Mouse (Mus musculus) mature B cell (primary cell): Measurements from ENCODE around the gene Prss35.

Experiments used
- in situ Hi-C: fragments of 300-500 bp; cut with MboI; formaldehyde crosslinking; loops from 2 replicates; pipeline ENCODE4 v1.14.3; 2019

The Prss35 gene

DNA sequence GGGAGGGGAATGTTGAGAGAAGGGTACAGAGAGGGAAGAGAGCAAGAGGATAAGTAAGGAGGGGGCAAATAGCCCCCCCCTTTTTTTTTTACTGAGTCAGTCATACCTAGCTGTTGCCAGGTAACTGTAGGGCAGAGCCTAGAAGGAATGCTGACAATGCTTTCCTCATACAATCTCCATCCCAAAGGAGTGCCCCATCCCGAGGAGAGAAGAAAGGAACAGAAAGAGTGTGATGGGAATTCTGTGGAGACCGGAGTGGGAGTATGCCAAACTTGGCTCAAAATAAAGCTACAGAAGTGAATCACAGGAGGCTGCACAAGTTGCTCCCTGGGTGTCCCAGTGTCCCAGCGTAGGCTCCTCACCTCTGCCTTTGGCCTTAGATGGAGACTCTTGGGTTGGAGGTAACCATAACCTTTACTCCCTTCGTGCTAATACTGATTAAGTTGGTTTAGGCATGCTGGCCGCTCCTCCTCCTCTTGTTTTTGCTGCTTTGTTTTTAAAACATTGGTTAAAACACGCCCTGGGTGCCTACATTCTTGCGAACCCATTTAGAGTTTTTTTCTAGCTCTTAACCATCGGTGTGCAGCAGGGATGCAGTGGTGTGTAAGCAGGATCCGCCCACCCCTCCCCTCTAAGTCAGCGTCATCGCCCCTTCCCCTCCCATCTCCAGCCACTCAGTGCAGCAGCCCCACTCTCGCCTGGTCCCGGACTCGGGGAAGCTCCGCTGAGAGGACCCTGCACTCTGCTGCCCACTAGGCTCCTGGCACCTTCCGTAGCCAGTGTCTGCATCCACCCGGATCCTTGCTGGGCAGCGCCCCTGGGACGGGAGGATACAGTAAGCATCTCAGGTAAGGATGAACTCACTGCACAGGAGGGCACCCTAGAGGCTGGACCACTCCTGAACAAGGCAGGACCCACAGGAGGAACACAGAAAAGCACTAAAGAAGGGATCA is at the start of gene Prss35:
Gene Prss35 (plus strand): TSS at position 691 of the 953 bp plus-strand sequence.
- in situ Hi-C loops, result no loop called here

- in situ Hi-C loops, result no loop called here
These were observed 49.5 kb upstream of the Prss35 start for GRCm38 (mm10) chr9:86693935-86694334.

DNA sequence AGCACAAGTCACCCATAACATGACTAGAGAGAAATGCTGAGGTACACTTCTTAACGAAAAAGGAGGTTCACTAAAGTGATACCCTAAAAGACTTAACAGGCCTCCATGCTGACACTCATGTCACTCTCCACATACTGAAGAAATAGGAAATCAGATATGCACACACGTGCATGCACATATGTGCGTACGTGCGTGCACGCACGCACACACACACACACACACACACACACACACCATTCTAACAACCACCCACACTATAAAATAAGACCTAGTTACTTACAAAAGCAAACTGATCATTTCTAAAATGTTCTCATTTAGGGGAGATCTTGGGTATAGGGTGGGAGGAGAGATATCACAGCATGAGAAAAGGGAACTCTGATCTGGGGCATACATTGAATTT is 48.8 kb upstream of the Prss35 start:
- in situ Hi-C loops, result no loop called here

DNA sequence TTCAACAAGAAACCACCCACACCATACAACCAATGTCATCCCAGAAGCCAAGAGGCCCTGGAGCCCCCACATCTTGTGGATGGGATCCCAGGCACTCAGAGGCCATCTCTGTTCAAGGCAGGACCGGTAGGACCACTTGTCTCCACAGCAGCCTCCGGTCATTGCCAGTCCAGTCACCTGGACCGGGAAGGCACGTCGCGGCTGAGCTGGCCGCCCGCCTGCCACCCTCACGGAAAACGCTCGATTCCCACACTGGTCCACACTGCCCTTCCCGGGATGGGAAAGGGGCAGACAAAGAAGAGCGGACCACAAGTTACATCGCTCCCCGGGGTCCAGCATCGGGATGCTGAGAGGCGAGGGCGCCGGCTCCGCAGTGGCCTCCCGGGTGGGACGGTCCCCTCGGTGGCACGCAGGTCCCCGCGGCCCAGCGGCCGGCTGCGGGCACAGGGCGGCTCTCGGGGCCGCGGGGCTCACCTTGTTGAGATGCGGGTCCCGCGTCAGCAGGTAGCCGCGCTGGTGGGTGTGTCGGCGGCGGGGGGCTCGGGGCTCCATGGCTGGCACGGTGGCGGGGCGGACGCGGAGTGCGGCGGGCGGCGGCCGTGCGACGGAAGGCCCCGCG is 48.1 kb upstream of the Prss35 start:
- in situ Hi-C loops, result no loop called here

- in situ Hi-C loops, result no loop called here
These were observed 47.6 kb upstream of the Prss35 start, which contains the start of gene Me1 for GRCm38 (mm10) chr9:86695818-86696261. TSS of gene Me1 (minus strand) at chr9:86695953.

GRCm38 (mm10) chr9:86701264-86701663 is 42.2 kb upstream of the Prss35 start:
- in situ Hi-C loops, result no loop called here

- in situ Hi-C loops, result no loop called here
These were observed 41.6 kb upstream of the Prss35 start for GRCm38 (mm10) chr9:86701844-86702243.

- in situ Hi-C loops, result no loop called here
These were observed 36.0 kb upstream of the Prss35 start for GRCm38 (mm10) chr9:86707431-86707830.

- in situ Hi-C loops, result no loop called here
These were observed 34.5 kb upstream of the Prss35 start for GRCm38 (mm10) chr9:86708921-86709320.

DNA sequence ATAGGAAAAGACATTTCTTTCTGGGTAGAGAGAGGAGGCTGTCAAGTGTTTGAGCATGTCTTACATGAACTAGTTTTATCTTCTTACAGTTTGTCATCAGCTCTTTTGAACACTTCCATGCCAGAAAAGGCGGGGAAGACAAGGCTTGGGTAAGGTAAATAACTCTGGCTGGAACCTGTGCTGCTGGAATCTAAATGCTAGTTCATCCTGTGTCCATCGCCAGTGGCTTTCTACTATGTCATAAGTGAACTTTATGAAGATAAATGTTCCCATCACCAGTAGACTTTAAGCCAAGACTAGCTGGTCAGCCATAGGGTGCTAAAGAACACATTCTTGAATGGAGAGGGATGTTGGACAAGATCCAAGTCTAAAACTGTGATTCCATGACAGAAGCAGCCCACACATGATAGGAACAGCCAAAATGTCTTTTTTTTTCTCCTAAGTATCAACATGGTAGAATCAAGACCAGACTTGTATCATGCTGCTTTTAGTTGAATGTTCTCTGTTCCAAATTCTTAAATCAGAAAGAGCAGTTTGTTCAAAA is 33.3 kb upstream of the Prss35 start:
- in situ Hi-C loops, result no loop called here

DNA sequence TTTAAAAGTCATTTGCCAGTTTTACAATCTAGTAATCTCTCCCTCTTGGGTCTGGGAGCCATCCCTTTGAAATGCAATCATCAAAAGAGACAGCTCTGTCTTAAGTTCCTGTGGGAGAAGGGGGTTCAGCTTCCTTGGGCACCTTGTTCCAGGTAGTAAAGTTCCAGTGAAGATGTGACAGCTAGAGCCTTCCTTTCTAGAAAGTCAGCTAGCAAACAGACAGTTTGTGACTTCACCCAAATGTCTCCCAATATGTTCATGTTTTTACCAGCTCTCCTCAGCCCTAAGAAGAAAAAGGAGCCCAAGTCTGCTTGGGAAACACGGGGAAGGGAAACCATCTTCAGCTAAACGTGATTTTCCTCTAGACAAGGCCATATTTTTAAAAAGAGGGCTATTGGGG is 30.8 kb upstream of the Prss35 start:
- in situ Hi-C loops, result no loop called here

DNA sequence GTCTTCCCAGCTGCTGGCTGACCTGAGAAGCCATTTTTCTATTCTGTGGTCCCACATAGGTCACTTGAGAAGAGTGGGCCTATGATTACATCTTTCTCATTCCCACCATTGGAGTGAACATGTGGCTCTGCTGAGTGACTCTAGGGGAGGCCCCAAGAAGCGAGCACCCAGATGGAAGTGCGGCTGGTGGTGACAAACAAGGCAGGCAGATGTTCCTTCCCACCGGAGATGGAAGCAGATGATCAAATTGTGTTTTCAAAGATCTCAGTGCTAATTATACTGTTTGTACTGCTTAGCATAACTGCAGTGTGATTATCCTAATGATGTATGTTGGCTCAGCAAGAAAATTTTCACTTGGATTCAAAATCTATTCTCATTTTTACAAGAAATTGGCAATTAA is 29.4 kb upstream of the Prss35 start:
- in situ Hi-C loops, result no loop called here

DNA sequence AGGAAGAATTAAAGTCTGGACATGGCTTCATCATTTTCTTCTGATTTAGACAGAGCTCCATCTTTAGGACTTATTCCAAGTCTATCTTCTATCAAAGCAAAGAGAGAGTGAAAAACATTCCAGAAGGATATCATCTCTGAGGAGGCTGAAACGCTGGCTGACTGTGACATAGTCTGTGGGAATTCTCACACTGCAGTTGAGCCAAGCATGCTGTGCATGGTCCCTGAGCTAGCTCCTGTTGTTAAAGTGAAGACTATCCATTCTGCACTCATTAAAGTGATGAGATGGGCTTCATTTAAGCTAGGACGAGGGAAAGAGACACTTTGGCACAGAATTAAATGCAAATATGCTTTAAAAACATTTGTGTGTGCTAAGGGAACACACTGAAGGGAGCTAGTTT is 26.9 kb upstream of the Prss35 start:
- in situ Hi-C loops, result no loop called here

- in situ Hi-C loops, result no loop called here
These were observed 26.3 kb upstream of the Prss35 start for GRCm38 (mm10) chr9:86717119-86717518.

DNA sequence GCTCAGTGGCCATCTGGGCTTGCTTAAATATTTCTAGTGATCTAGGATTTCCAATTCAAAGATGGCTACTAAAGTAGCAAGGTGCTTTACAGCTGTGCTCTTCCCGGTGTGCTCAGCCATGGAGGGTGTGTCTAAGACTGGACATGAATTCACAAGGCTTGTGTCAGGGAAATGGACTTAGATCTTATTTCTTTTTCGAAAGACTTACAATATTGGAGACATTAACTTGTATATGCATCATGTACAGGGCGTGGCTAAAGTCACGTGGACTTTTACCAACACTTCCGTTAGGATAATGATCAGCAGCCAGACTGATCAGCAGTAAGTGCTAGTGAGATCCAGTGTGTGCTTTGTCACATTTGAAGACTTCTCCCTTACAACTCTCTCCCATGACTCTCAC is 23.2 kb upstream of the Prss35 start:
- in situ Hi-C loops, result no loop called here

GRCm38 (mm10) chr9:86720794-86721193 is 22.7 kb upstream of the Prss35 start:
- in situ Hi-C loops, result no loop called here

DNA sequence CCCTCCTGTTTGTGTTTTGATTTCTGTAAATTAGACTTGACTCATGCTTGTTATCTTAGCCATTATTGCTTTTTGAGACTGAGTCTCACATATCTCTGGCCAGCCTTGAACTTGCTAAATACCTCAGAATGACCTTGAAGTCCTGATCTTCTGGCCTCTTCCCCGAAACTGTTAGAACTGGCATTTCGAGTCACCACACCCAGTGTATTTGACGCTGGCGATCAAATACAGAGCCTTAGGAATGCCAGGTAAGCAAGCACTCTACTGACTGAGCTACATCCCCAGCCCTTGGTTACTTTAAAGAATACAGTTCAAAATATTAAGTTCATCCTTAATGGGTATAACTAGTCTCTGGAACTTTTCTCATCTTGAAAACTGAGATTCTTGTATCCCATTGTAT is 18.4 kb upstream of the Prss35 start:
- in situ Hi-C loops, result no loop called here

- in situ Hi-C loops, result no loop called here
These were observed 17.7 kb upstream of the Prss35 start for GRCm38 (mm10) chr9:86725604-86726380.

- in situ Hi-C loops, result no loop called here
These were observed 17.1 kb upstream of the Prss35 start for GRCm38 (mm10) chr9:86726381-86726720.

GRCm38 (mm10) chr9:86728214-86728814 is 15.1 kb upstream of the Prss35 start:
- in situ Hi-C loops, result no loop called here

DNA sequence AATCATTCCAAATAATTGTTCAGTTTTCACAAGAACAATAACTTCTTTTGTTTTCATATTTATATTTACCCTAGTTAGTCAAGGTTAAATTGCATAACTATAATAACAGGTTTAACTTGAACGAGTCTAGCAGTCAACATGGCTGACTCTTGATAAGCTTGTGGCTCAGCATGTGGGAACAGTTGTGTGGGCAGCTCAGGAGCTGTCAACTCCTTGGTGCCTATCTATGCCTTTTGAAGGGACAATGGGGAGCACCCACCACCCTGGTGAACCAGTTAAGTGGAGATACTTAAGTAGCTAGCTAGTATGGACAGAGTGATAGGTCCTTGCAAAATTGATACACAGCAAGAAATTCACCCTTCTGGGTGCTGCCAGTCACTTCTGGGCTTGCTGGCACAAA is 14.4 kb upstream of the Prss35 start:
- in situ Hi-C loops, result no loop called here

DNA sequence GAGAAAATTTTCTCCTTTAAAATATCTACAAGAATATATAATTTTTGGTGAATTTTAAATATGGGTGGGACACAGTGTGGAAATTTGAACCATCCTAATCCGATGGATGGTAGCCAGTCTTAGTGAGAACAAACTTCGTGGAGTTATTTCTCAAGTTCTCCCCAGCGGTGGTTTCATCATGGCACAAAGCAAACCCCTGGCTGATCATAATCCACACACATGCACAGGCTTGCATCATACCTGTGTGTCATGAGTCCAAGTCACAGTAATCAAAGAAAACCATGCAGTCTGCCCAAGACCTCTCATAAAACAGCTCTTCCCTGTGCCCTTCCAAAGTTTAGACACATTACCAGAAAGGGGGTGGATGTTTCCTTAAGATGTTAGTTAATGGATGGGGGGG is 13.6 kb upstream of the Prss35 start:
- in situ Hi-C loops, result no loop called here
